Comparison of ENCODE assay signal across 1 mouse cellular context in genomic region chr19:29384412-29384811, GRCm38 (mm10).
A peak's percentile ranks its signal among the peaks of the same experiment; 100 is the strongest.
TF ChIP-seq lines count a peak whose summit lies in the region.

No protein-coding gene starts in this region.

TF ChIP-seq in MEL, 35 proteins besides CTCF, POLR2A, EP300 and RAD21 (continued from another document):
- TF ChIP-seq ELF1 (IDR thresholded peaks at IDR 0.05; ENCODE audit: low read depth, low read length) (0 out of 2 replicates have a peak, but pooled peaks have one; percentile 7), RCOR1 (IDR thresholded peaks at IDR 0.05; ENCODE audit: low read depth, low read length) (peak; percentile 77; the same call in 1 of the 2 replicates), MXI1 (IDR thresholded peaks at IDR 0.05; ENCODE audit: low read depth, low read length) (peak; percentile 77; the same call in 1 of the 2 replicates)
TF ChIP-seq in MEL: peak in this region for 11.
